Mouse (Mus musculus): Measurements from ENCODE around the gene Snx33. TPM values are rescaled to one million over a fixed set of nuclear protein-coding genes. Genes with fewer than 3 reads are reported as not detected.
A peak's percentile ranks its signal among the peaks of the same experiment; 100 is the strongest.

The Snx33 gene
- polyA plus RNA-seq, 2 experiments, result 0.66 to 0.74 TPM

DNA sequence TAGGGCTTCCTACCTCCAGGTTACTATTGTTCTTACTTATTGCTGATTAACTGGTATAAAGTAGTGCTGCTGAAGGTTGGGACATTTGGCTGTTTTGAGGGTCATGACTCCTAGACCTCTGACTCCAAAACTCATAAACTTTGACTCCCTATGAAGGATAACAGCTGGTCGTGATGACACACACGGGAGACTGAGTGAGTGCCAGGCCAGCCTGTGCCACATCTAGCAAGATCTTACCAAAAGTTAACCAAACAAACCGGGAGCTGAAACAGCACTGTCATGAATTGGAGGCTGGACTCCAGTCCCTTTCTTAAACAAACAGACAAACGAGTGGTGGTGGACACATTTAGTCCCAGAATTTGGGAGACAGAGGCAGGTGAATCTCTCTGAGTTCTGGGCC is 1.3 kb upstream of the Snx33 start:
- no peaks in the 10 kb centered on the region for H3K9me3 ChIP-seq (ENCODE audit: control insufficient read depth, low read length)
- no peak overlapping the region for H3K4me2 ChIP-seq (ENCODE audit: low read depth)
- H3K4me3 ChIP-seq (ENCODE audit: insufficient read depth in 1 of 2, low read depth in 2 of 2, low read length in 2 of 2), result no peak overlapping the region
- 38% methylated on average over 4 of the region's 4 CpGs for WGBS (ENCODE audit: insufficient replicate concordance)
- H3K36me3 ChIP-seq (replicated peaks; ENCODE audit: control insufficient read depth, insufficient read depth, low read depth), result no peaks in the 10 kb centered on the region
- peaks cover 0 to 2% of the 10 kb centered on the region in 2 experiments; a peak in 1 of 4 replicates for H3K4me1 ChIP-seq (replicated peaks; ENCODE audit: control insufficient read depth in 2 of 2, insufficient read depth in 2 of 2, low read length in 1 of 2)
- TF ChIP-seq EP300 (IDR thresholded peaks at IDR 0.05; ENCODE audit: low read depth) (no peak), CTCF (IDR thresholded peaks at IDR 0.05; ENCODE audit: low read depth) (no peak)
- no peak overlapping the region for H3K9ac ChIP-seq (replicated peaks)
- DNase-seq (ENCODE audit: low read depth in 3 of 3, low spot score in 3 of 3) (no peak), ATAC-seq (ENCODE audit: insufficient read depth) (no peak)
- H3K27ac ChIP-seq, result no peak overlapping the region
- no peaks in the 10 kb centered on the region; the same call in 1 of the 2 replicates for H3K27me3 ChIP-seq (ENCODE audit: control insufficient read depth, insufficient read depth, low read length)

DNA sequence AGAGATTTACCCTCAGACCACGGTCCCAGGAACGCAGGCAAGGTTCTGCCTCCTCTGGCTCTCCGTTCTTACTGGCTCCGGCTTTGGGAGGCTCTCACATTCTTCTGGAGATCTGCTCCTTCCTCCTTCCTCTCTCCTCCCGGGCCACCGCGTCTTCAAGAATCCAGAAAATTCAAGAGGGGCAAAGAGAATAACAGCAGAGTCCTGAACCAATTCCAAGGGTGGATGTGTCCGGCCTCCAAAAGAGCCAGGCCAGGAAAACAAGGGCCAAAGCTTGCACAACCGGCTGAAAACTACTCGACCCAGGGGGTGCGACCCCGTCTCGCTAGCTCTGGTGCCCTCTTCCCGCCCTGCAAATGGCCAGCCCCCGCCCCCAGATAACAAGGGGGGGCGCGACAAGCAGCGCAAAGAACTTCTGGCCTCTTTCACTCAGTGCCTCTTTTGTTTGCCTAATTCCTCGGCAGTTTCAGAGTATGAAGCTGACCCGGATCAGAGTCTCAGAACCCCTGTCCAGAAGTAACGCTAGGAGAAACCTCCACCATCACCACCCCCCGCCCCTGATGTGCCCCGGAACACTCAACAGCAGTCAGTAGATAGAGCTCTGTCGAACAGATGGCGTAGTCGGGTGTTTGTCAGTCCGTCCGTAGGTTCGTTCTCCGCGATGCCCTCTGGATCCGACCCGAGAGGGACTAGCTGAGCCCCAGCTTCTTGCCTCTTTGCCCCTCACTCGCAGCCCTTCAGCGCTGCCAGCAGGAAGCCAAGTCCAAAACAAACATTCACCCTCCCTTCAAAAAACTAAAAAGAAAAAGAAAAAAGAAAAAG is 769 bp downstream of the Snx33 start:
- DNase-seq (ENCODE audit: low read depth in 3 of 3, low spot score in 3 of 3), result no peak
- Histone ChIP-seq H3K4me1 (replicated peaks; ENCODE audit: control insufficient read depth in 2 of 2, insufficient read depth in 2 of 2, low read length in 1 of 2) (peaks cover 0 to 4% of the 10 kb centered on the region in 2 experiments; a peak in 1 of 4 replicates), H3K27me3 (ENCODE audit: control insufficient read depth, insufficient read depth, low read length) (no peaks in the 10 kb centered on the region; the same call in 1 of the 2 replicates), H3K36me3 (replicated peaks; ENCODE audit: control insufficient read depth, insufficient read depth, low read depth) (no peaks in the 10 kb centered on the region), H3K27ac (no peak overlapping the region), H3K4me2 (ENCODE audit: low read depth) (peak overlapping the region; percentile 85), H3K4me3 (ENCODE audit: insufficient read depth in 1 of 2, low read depth in 2 of 2, low read length in 2 of 2) (peak overlapping the region; percentile 70 to 72), H3K9me3 (ENCODE audit: control insufficient read depth, low read length) (no peaks in the 10 kb centered on the region), H3K9ac (replicated peaks) (peak overlapping the region; percentile 73)
- ATAC-seq (ENCODE audit: insufficient read depth), result no peak; the same call in 1 of the 2 replicates
- WGBS (ENCODE audit: insufficient replicate concordance), result 3% methylated on average over 35 of the region's 35 CpGs
- TF ChIP-seq CTCF (IDR thresholded peaks at IDR 0.05; ENCODE audit: low read depth) (no peak), EP300 (IDR thresholded peaks at IDR 0.05; ENCODE audit: low read depth) (no peak)

DNA sequence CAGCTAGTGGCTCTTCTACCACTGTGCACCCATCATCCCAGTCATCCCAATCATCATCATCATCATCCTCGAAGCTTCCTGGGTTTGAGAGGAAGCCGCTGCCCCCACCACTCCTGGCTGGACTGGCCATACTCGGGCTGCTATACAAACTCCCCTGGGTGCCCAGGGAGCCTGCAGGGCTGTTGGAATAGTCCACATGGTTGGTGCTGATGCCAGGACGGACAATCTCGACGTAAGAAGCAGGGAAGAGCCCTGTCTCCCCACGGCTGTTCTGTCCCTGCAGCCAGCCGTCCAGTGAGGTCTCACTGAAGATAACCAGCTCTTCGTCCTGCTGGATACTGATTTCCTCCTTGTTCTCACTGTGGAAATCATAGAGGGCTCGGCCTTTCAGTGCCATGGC is 1.8 kb downstream of the Snx33 start:
- Histone ChIP-seq H3K27ac (no peak overlapping the region), H3K36me3 (replicated peaks; ENCODE audit: control insufficient read depth, insufficient read depth, low read depth) (no peaks in the 10 kb centered on the region), H3K9ac (replicated peaks) (no peak overlapping the region), H3K4me2 (ENCODE audit: low read depth) (peak overlapping the region; percentile 85; the same call in 1 of the 2 replicates), H3K27me3 (ENCODE audit: control insufficient read depth, insufficient read depth, low read length) (no peaks in the 10 kb centered on the region; the same call in 1 of the 2 replicates), H3K9me3 (ENCODE audit: control insufficient read depth, low read length) (no peaks in the 10 kb centered on the region), H3K4me3 (ENCODE audit: insufficient read depth in 1 of 2, low read depth in 2 of 2, low read length in 2 of 2) (no peak overlapping the region), H3K4me1 (replicated peaks; ENCODE audit: control insufficient read depth in 2 of 2, insufficient read depth in 2 of 2, low read length in 1 of 2) (peaks cover 0 to 4% of the 10 kb centered on the region in 2 experiments; a peak in 1 of 4 replicates)
- no peak for DNase-seq (ENCODE audit: low read depth in 3 of 3, low spot score in 3 of 3)
- ATAC-seq (ENCODE audit: insufficient read depth), result no peak
- TF ChIP-seq CTCF (IDR thresholded peaks at IDR 0.05; ENCODE audit: low read depth), result no peak
- no peak for TF ChIP-seq EP300 (IDR thresholded peaks at IDR 0.05; ENCODE audit: low read depth)
- WGBS (ENCODE audit: insufficient replicate concordance), result 70% methylated on average over 10 of the region's 10 CpGs

DNA sequence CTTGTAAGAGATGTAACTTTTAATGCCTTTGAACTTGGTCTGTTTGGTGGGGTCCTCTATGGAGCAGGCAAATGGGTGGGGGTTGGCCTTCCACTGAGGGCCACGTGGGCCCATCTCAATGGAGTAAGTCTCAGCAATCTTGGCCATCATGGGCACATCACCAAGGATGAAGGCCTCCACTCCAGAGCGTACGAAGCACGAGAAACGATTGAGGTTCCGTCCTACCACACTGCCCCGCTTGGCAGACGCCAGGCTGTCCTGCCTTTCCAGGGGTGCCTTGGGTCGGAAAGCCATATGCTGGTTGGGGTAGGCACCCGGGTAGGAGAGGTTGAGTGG is 2.2 kb downstream of the Snx33 start:
- Histone ChIP-seq H3K9me3 (ENCODE audit: control insufficient read depth, low read length) (no peaks in the 10 kb centered on the region), H3K9ac (replicated peaks) (no peak overlapping the region), H3K4me1 (replicated peaks; ENCODE audit: control insufficient read depth in 2 of 2, insufficient read depth in 2 of 2, low read length in 1 of 2) (peaks cover 0 to 4% of the 10 kb centered on the region in 2 experiments; a peak in 1 of 4 replicates), H3K36me3 (replicated peaks; ENCODE audit: control insufficient read depth, insufficient read depth, low read depth) (no peaks in the 10 kb centered on the region), H3K27ac (no peak overlapping the region), H3K4me3 (ENCODE audit: insufficient read depth in 1 of 2, low read depth in 2 of 2, low read length in 2 of 2) (no peak overlapping the region), H3K4me2 (ENCODE audit: low read depth) (no peak overlapping the region), H3K27me3 (ENCODE audit: control insufficient read depth, insufficient read depth, low read length) (no peaks in the 10 kb centered on the region; the same call in 1 of the 2 replicates)
- ATAC-seq (ENCODE audit: insufficient read depth) (no peak), DNase-seq (ENCODE audit: low read depth in 3 of 3, low spot score in 3 of 3) (no peak)
- TF ChIP-seq CTCF (IDR thresholded peaks at IDR 0.05; ENCODE audit: low read depth), result no peak
- TF ChIP-seq EP300 (IDR thresholded peaks at IDR 0.05; ENCODE audit: low read depth), result no peak
- WGBS (ENCODE audit: insufficient replicate concordance), result 81% methylated on average over 10 of the region's 10 CpGs

DNA sequence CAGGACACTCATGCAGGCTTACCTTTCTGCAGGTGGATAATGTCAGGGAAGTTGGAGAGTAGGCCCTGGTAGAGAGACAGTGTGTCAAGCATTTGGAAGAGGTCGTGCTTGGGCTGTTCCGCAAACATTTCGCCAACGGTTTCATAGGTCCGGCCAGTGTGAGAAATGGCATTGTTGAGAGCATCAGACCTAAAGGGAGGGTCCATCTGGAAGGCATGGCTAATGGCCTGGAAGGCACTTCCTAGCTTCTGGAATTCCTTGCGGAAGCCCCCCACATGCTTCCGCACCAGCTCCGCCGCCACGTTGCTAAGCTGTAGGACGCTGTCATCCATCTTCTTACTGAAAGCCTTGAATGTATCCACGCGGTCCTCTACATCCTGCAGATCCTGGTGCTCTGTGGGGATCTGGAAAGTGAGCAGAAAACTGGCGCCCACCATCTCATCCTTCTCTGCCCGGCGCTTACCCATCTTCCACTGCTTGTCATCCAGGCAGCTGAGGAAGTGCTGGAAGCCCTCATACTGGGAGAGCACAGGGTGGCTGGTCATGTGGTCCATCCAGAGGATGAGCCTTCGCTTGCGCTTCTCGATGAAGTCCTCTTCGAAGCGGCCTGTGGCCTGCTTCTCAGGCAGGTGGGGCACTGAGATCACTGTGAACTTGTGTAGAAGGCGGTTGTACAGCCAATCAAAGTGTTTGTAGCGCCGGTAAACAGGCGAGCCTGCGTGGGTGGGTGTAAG is 2.7 kb downstream of the Snx33 start:
- TF ChIP-seq EP300 (IDR thresholded peaks at IDR 0.05; ENCODE audit: low read depth) (no peak), CTCF (IDR thresholded peaks at IDR 0.05; ENCODE audit: low read depth) (no peak)
- ATAC-seq (ENCODE audit: insufficient read depth), result no peak
- 0 out of 2 replicates have a peak overlapping the region, but pooled peaks have one; percentile 33 for H3K4me2 ChIP-seq (ENCODE audit: low read depth)
- no peak for DNase-seq (ENCODE audit: low read depth in 3 of 3, low spot score in 3 of 3)
- H3K4me3 ChIP-seq (ENCODE audit: insufficient read depth in 1 of 2, low read depth in 2 of 2, low read length in 2 of 2), result no peak overlapping the region; a peak in 1 of 4 replicates
- 81% methylated on average over 26 of the region's 26 CpGs for WGBS (ENCODE audit: insufficient replicate concordance)
- no peaks in the 10 kb centered on the region for H3K9me3 ChIP-seq (ENCODE audit: control insufficient read depth, low read length)
- no peak overlapping the region for H3K9ac ChIP-seq (replicated peaks)
- H3K36me3 ChIP-seq (replicated peaks; ENCODE audit: control insufficient read depth, insufficient read depth, low read depth), result no peaks in the 10 kb centered on the region
- H3K4me1 ChIP-seq (replicated peaks; ENCODE audit: control insufficient read depth in 2 of 2, insufficient read depth in 2 of 2, low read length in 1 of 2), result peaks cover 0 to 4% of the 10 kb centered on the region in 2 experiments; a peak in 1 of 4 replicates
- no peaks in the 10 kb centered on the region; the same call in 1 of the 2 replicates for H3K27me3 ChIP-seq (ENCODE audit: control insufficient read depth, insufficient read depth, low read length)
- no peak overlapping the region for H3K27ac ChIP-seq
